21 mouse cellular contexts compared by ENCODE assay signal in the genomic region with DNA sequence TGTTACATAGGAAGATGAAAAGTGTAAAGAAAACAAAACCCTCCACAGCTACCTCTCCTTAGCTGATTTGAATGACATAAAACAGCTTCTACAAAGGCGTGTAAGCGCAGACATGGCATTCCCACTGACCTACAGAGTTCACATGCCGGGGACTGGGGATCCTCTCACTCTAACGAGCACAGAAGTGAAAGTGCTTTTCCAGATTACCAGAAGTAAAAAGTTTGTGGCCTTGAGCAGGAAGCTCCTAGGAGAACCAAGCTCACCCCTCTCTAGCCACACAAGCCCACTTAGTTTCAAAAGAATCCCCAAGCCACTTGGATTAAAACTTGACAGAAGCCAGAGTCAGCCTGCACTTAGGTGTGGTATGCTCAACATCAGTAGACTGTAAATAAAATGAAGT. TPM values are rescaled to one million over a fixed set of nuclear protein-coding genes. Genes with fewer than 3 reads are reported as not detected.
DNase-seq lines count a peak whose midpoint lies in the region; ATAC-seq and TF ChIP-seq lines count a peak whose summit lies in the region.
"Had no signal": no experiment of that assay in that cellular context is flagged by ENCODE, and none has a peak within 500 bp of the region (broad histone marks: within the 10 kb centered on the region; RNA-seq: fewer than 3 reads in every experiment).

No protein-coding gene starts in this region.

- TF ChIP-seq CTCF in thymus, adult 2 months (IDR thresholded peaks at IDR 0.05; ENCODE audit: borderline replicate concordance, control insufficient read depth, extremely low read depth, insufficient read depth, low read length, poor library complexity): no peak

- no peak for DNase-seq in heart, postnatal 36 days
- DNase-seq in MN1 (ENCODE audit: low spot score): peak; percentile 2
- no peak for DNase-seq in kidney, adult 18-20 months
- DNase-seq in thymus, adult 2 months: no peak
- DNase-seq: adrenal gland, adult 2 months; adrenal gland, postnatal 25 days; cerebellum, adult 18-20 months; cerebellum, adult 9-11 months; cerebellum, postnatal 36 days; forebrain, postnatal 0 days; gastrocnemius, postnatal 14 days; heart, postnatal 4 days had no signal

- H3K4me3 ChIP-seq in heart, embryonic 16.5 days (ENCODE audit: low read length): no peak overlapping the region
- no peak overlapping the region for H3K4me3 ChIP-seq in intestine, embryonic 16.5 days (ENCODE audit: low read length)
- H3K4me3 ChIP-seq in midbrain, embryonic 16.5 days (ENCODE audit: low read depth, low read length): no peak overlapping the region
- no peak overlapping the region for H3K4me3 ChIP-seq in thymus, adult 2 months (ENCODE audit: control insufficient read depth, insufficient read depth, low read length)
- H3K4me3 ChIP-seq: embryonic facial prominence, embryonic 10.5 days; forebrain, embryonic 13.5 days; heart, embryonic 13.5 days; hindbrain, embryonic 12.5 days had no signal

- TF ChIP-seq POLR2A in thymus, adult 2 months (IDR thresholded peaks at IDR 0.05; ENCODE audit: control insufficient read depth, extremely low read depth, insufficient read depth, low read length, poor library complexity): no peak

- no peaks in the 10 kb centered on the region for H3K36me3 ChIP-seq in heart, embryonic 16.5 days (ENCODE audit: control insufficient read depth, insufficient read depth)
- H3K36me3 ChIP-seq in intestine, embryonic 16.5 days (ENCODE audit: control insufficient read depth, insufficient read depth, low read length): no peaks in the 10 kb centered on the region
- H3K36me3 ChIP-seq in midbrain, embryonic 16.5 days (ENCODE audit: control insufficient read depth, insufficient read depth, low read length): no peaks in the 10 kb centered on the region
- no peaks in the 10 kb centered on the region for H3K36me3 ChIP-seq in thymus, adult 2 months (ENCODE audit: control insufficient read depth, insufficient read depth, low read length)
- H3K36me3 ChIP-seq: embryonic facial prominence, embryonic 10.5 days; heart, embryonic 13.5 days; hindbrain, embryonic 12.5 days had no signal

- ATAC-seq in heart, embryonic 16.5 days (replicated peaks; ENCODE audit: extremely low read depth, insufficient read depth, low FRiP score): no peak
- no peak for ATAC-seq in intestine, embryonic 16.5 days
- no peak for ATAC-seq in midbrain, embryonic 16.5 days
- ATAC-seq: forebrain, embryonic 13.5 days; forebrain, postnatal 0 days; hindbrain, embryonic 16.5 days had no signal

- H3K4me2 ChIP-seq in heart, embryonic 16.5 days (ENCODE audit: low read depth, low read length): peak overlapping the region; percentile 23; the same call in 1 of the 2 replicates
- no peak overlapping the region for H3K4me2 ChIP-seq in intestine, embryonic 16.5 days (ENCODE audit: low read depth, low read length)
- H3K4me2 ChIP-seq in midbrain, embryonic 16.5 days (ENCODE audit: low read length): no peak overlapping the region
- H3K4me2 ChIP-seq: forebrain, embryonic 13.5 days; heart, embryonic 13.5 days; hindbrain, embryonic 12.5 days had no signal

- 0 out of 2 replicates have a peak, but pooled peaks cover 3% of the 10 kb centered on the region for H3K4me1 ChIP-seq in heart, embryonic 16.5 days (ENCODE audit: control insufficient read depth, insufficient read depth, low read length)
- H3K4me1 ChIP-seq in intestine, embryonic 16.5 days (ENCODE audit: control insufficient read depth, insufficient read depth, low read length): no peaks in the 10 kb centered on the region
- H3K4me1 ChIP-seq in midbrain, embryonic 16.5 days (ENCODE audit: control insufficient read depth, insufficient read depth, low read length): no peaks in the 10 kb centered on the region
- H3K4me1 ChIP-seq in thymus, adult 2 months (replicated peaks; ENCODE audit: control insufficient read depth, insufficient read depth, low read length): no peaks in the 10 kb centered on the region
- H3K4me1 ChIP-seq: embryonic facial prominence, embryonic 10.5 days; forebrain, embryonic 13.5 days; heart, embryonic 13.5 days; hindbrain, embryonic 12.5 days had no signal

- intact Hi-C loops in heart, postnatal 36 days (cut with DNase I): no loop called here

- H3K27ac ChIP-seq in heart, embryonic 16.5 days (ENCODE audit: low read length): no peak overlapping the region
- peak overlapping the region; percentile 29 for H3K27ac ChIP-seq in intestine, embryonic 16.5 days (ENCODE audit: low read length)
- H3K27ac ChIP-seq in midbrain, embryonic 16.5 days (ENCODE audit: low read length): no peak overlapping the region
- no peak overlapping the region for H3K27ac ChIP-seq in thymus, adult 2 months (ENCODE audit: control insufficient read depth, insufficient read depth, low read length)
- H3K27ac ChIP-seq: embryonic facial prominence, embryonic 10.5 days; forebrain, embryonic 13.5 days; heart, embryonic 13.5 days; hindbrain, embryonic 12.5 days had no signal

- no peaks in the 10 kb centered on the region for H3K9me3 ChIP-seq in heart, embryonic 16.5 days (replicated peaks; ENCODE audit: control insufficient read depth, low read length)
- no peaks in the 10 kb centered on the region for H3K9me3 ChIP-seq in intestine, embryonic 16.5 days (ENCODE audit: control insufficient read depth, low read length)
- no peaks in the 10 kb centered on the region for H3K9me3 ChIP-seq in midbrain, embryonic 16.5 days (replicated peaks; ENCODE audit: control insufficient read depth, low read length, poor library complexity, severe bottlenecking)
- H3K9me3 ChIP-seq: embryonic facial prominence, embryonic 10.5 days; forebrain, embryonic 13.5 days; heart, embryonic 13.5 days; hindbrain, embryonic 12.5 days had no signal

- no peak overlapping the region for H3K9ac ChIP-seq in heart, embryonic 16.5 days (ENCODE audit: low read length)
- H3K9ac ChIP-seq in intestine, embryonic 16.5 days (ENCODE audit: low read depth, low read length): no peak overlapping the region
- no peak overlapping the region for H3K9ac ChIP-seq in midbrain, embryonic 16.5 days (ENCODE audit: low read depth, low read length)
- H3K9ac ChIP-seq: forebrain, embryonic 13.5 days; forebrain, postnatal 0 days; heart, embryonic 13.5 days; hindbrain, embryonic 12.5 days had no signal

- WGBS in heart, embryonic 16.5 days: 52% methylated on average over 4 of the region's 4 CpGs
- WGBS in intestine, embryonic 16.5 days: 56% methylated on average over 4 of the region's 4 CpGs
- 83% methylated on average over 4 of the region's 4 CpGs for WGBS in midbrain, embryonic 16.5 days
- 57% methylated on average over 4 of the region's 4 CpGs for WGBS in thymus, adult 2 months

- no peaks in the 10 kb centered on the region for H3K27me3 ChIP-seq in heart, embryonic 16.5 days (ENCODE audit: control insufficient read depth, insufficient read depth, low read length)
- no peaks in the 10 kb centered on the region for H3K27me3 ChIP-seq in intestine, embryonic 16.5 days (replicated peaks; ENCODE audit: control insufficient read depth, insufficient read depth, low read length)
- H3K27me3 ChIP-seq in midbrain, embryonic 16.5 days (ENCODE audit: control insufficient read depth, insufficient read depth, low read depth, low read length): no peaks in the 10 kb centered on the region
- H3K27me3 ChIP-seq in thymus, adult 2 months (ENCODE audit: control insufficient read depth, insufficient read depth, low read length): no peaks in the 10 kb centered on the region
- H3K27me3 ChIP-seq: CH12.LX; forebrain, embryonic 13.5 days; heart, embryonic 13.5 days; hindbrain, embryonic 12.5 days had no signal

RNA-seq across cellular contexts. Expression of a gene that starts 35.3 kb away (rescaled TPM):
- polyA plus RNA-seq in heart, embryonic 16.5 days (2015; fragmentation: Nextera tagmentation; extraction: Ambion mirVana): 77.5 and 80.0 TPM in 2 replicates
- 10 to 100 TPM; 85.3 to 92.6 TPM for total RNA-seq in heart, postnatal 36 days (2021)
- polyA plus RNA-seq in intestine, embryonic 16.5 days (2015; fragmentation: Nextera tagmentation; extraction: Ambion mirVana): 61.3 and 62.1 TPM in 2 replicates
- polyA plus RNA-seq in midbrain, embryonic 16.5 days (2015; fragmentation: Nextera tagmentation; extraction: Ambion mirVana): 8.2 TPM in 2 replicates
- polyA plus RNA-seq in thymus, adult 2 months (2012; rRNA removed): 5.9 and 11.6 TPM in 2 replicates
